ENCODE assay signal across 31 mouse cellular contexts in genomic region chr17:88490546-88490945, GRCm38 (mm10). TPM values are rescaled to one million over a fixed set of nuclear protein-coding genes. Genes with fewer than 3 reads are reported as not detected.
DNase-seq lines count a peak whose midpoint lies in the region; ATAC-seq lines count a peak whose summit lies in the region.
"Had no signal": no experiment of that assay in that cellular context is flagged by ENCODE, and none has a peak within 500 bp of the region (broad histone marks: within the 10 kb centered on the region; RNA-seq: fewer than 3 reads in every experiment).

No protein-coding gene starts in this region.

- H3K36me3 ChIP-seq in intestine, embryonic 14.5 days (ENCODE audit: control insufficient read depth, insufficient read depth, low read length), result peaks cover 31% of the 10 kb centered on the region
- H3K36me3 ChIP-seq in intestine, embryonic 15.5 days, result peaks cover 6% of the 10 kb centered on the region

- peak; percentile 59 for DNase-seq in cerebellum, adult 11-12 months
- DNase-seq in cerebellum, adult 11 months, result no peak
- DNase-seq in intestine, embryonic 14.5 days (ENCODE audit: low spot score), result peak; percentile 36
- peak; percentile 78 for DNase-seq in brain, adult 2 months (ENCODE audit: low read depth, low spot score)
- peak; percentile 61 to 72 for DNase-seq in cerebellum, postnatal 10 days
- no peak for DNase-seq in natural killer cell, adult 2 months (ENCODE audit: low spot score in 2 of 2)
- DNase-seq: adrenal gland, adult 2 months; adrenal gland, postnatal 36 days; heart, postnatal 14 days; kidney, adult 2 months; kidney, postnatal 4 days; layer of hippocampus, postnatal 36 days; left cerebral cortex, postnatal 4 days; lung, embryonic 14.5 days; thymus, postnatal 14 days had no signal

- ATAC-seq in intestine, embryonic 14.5 days (replicated peaks; ENCODE audit: low FRiP score, low TSS enrichment, low read depth), result no peak
- no peak for ATAC-seq in intestine, embryonic 15.5 days
- no peak for ATAC-seq in monocyte, adult 5-6 weeks (replicated peaks; ENCODE audit: insufficient number of reproducible peaks, low FRiP score, low TSS enrichment, poor library complexity, severe bottlenecking)
- ATAC-seq: activated CD4-positive, CD25-positive, alpha-beta regulatory T cell, adult 4 months; forebrain, postnatal 0 days; inflammation-experienced regulatory T-cells, adult 6 months had no signal

- no peaks in the 10 kb centered on the region for H3K9me3 ChIP-seq in intestine, embryonic 14.5 days (ENCODE audit: control insufficient read depth, low read length)
- H3K9me3 ChIP-seq in intestine, embryonic 15.5 days, result no peaks in the 10 kb centered on the region
- H3K9me3 ChIP-seq: embryonic facial prominence, embryonic 13.5 days; forebrain, embryonic 10.5 days; hindbrain, embryonic 10.5 days; hindbrain, embryonic 15.5 days; limb, embryonic 15.5 days; liver, embryonic 15.5 days; midbrain, embryonic 12.5 days; neural tube, embryonic 12.5 days; stomach, embryonic 15.5 days had no signal

- no peaks in the 10 kb centered on the region for H3K27me3 ChIP-seq in intestine, embryonic 14.5 days (replicated peaks; ENCODE audit: control insufficient read depth, insufficient read depth, low read length)
- no peaks in the 10 kb centered on the region for H3K27me3 ChIP-seq in intestine, embryonic 15.5 days (replicated peaks)
- H3K27me3 ChIP-seq: CH12.LX; embryonic facial prominence, embryonic 13.5 days; hindbrain, embryonic 15.5 days; limb, embryonic 15.5 days; liver, embryonic 15.5 days; midbrain, embryonic 12.5 days; neural tube, embryonic 12.5 days; stomach, embryonic 15.5 days had no signal

- no peak overlapping the region for H3K27ac ChIP-seq in intestine, embryonic 14.5 days (ENCODE audit: low read depth)
- H3K27ac ChIP-seq in intestine, embryonic 15.5 days, result no peak overlapping the region
- H3K27ac ChIP-seq: embryonic facial prominence, embryonic 13.5 days; forebrain, embryonic 10.5 days; hindbrain, embryonic 10.5 days; hindbrain, embryonic 15.5 days; kidney, postnatal 0 days; limb, embryonic 15.5 days; liver, embryonic 15.5 days; midbrain, embryonic 12.5 days; neural tube, embryonic 12.5 days; stomach, embryonic 15.5 days had no signal

- no peak overlapping the region for H3K4me2 ChIP-seq in intestine, embryonic 14.5 days (ENCODE audit: low read length)
- no peak overlapping the region for H3K4me2 ChIP-seq in intestine, embryonic 15.5 days (replicated peaks)
- H3K4me2 ChIP-seq: embryonic facial prominence, embryonic 13.5 days; hindbrain, embryonic 15.5 days; limb, embryonic 15.5 days; liver, embryonic 15.5 days; lung, embryonic 14.5 days; midbrain, embryonic 12.5 days; neural tube, embryonic 12.5 days; stomach, embryonic 15.5 days had no signal

- H3K4me3 ChIP-seq in intestine, embryonic 14.5 days (ENCODE audit: low read depth, low read length), result no peak overlapping the region
- no peak overlapping the region for H3K4me3 ChIP-seq in intestine, embryonic 15.5 days (replicated peaks)
- H3K4me3 ChIP-seq: embryonic facial prominence, embryonic 13.5 days; forebrain, embryonic 10.5 days; hindbrain, embryonic 10.5 days; hindbrain, embryonic 15.5 days; limb, embryonic 15.5 days; liver, embryonic 15.5 days; midbrain, embryonic 12.5 days; neural tube, embryonic 12.5 days; stomach, embryonic 15.5 days had no signal

- no peak overlapping the region for H3K9ac ChIP-seq in intestine, embryonic 14.5 days (ENCODE audit: low read length)
- H3K9ac ChIP-seq in intestine, embryonic 15.5 days, result no peak overlapping the region
- H3K9ac ChIP-seq: embryonic facial prominence, embryonic 13.5 days; forebrain, postnatal 0 days; hindbrain, embryonic 15.5 days; limb, embryonic 15.5 days; liver, embryonic 15.5 days; lung, embryonic 14.5 days; midbrain, embryonic 12.5 days; neural tube, embryonic 12.5 days; stomach, embryonic 15.5 days had no signal

- no peaks in the 10 kb centered on the region for H3K4me1 ChIP-seq in intestine, embryonic 14.5 days (replicated peaks; ENCODE audit: control insufficient read depth, insufficient read depth, low read length)
- H3K4me1 ChIP-seq in intestine, embryonic 15.5 days (replicated peaks), result no peaks in the 10 kb centered on the region
- H3K4me1 ChIP-seq: liver, embryonic 15.5 days; stomach, embryonic 15.5 days had no signal

- WGBS in intestine, embryonic 14.5 days, result 90% methylated on average over 10 of the region's 10 CpGs
- WGBS in intestine, embryonic 15.5 days, result 89% methylated on average over 10 of the region's 10 CpGs

RNA-seq across cellular contexts. Expression of gene Ppp1r21, which starts 39.4 kb away (rescaled TPM):
- polyA plus RNA-seq in intestine, embryonic 14.5 days (2014; fragmentation: Nextera tagmentation; extraction: Ambion mirVana), result 29.5 and 30.1 TPM in 2 replicates
- 21.4 and 22.4 TPM in 2 replicates for polyA plus RNA-seq in intestine, embryonic 15.5 days (2015; fragmentation: Nextera tagmentation; extraction: Ambion mirVana)
- total RNA-seq in monocyte, adult 5-6 weeks (2017), result 51.9 to 89.5 TPM (median 60.6 TPM) in 3 replicates

RNA-seq across cellular contexts. Expression of gene Foxn2, which starts 50.0 kb away (rescaled TPM):
- polyA plus RNA-seq in intestine, embryonic 14.5 days (2014; fragmentation: Nextera tagmentation; extraction: Ambion mirVana), result 12.1 and 13.5 TPM in 2 replicates
- 16.2 and 16.4 TPM in 2 replicates for polyA plus RNA-seq in intestine, embryonic 15.5 days (2015; fragmentation: Nextera tagmentation; extraction: Ambion mirVana)
- total RNA-seq in monocyte, adult 5-6 weeks (2017), result 79.1 to 92.7 TPM (median 88.6 TPM) in 3 replicates

Comparison
In these comparisons a context has a peak if more than half of its experiments do, and no peak if none do; other contexts are left out.
1. DNase-seq: peak in cerebellum, adult 11-12 months (single experiment), intestine, embryonic 14.5 days (single experiment), brain, adult 2 months (single experiment) and cerebellum, postnatal 10 days (2 of 2); none in cerebellum, adult 11 months (single experiment) and natural killer cell, adult 2 months (0 of 2).